Mouse (Mus musculus) splenic B cell, adult 2 months (primary cell): ENCODE data around the gene Ak4.

Source experiments
- DNase-seq: peaks from one replicate; pipeline ENCODE4 v3.0.0-alpha.2; 2011; ENCODE audit warnings: low read depth, low spot score
- H3K27me3 ChIP-seq: 2 replicates; pipeline ENCODE4 v1.6.1; 2012; ENCODE audit warnings: mild to moderate bottlenecking, low read length, moderate library complexity, mixed read lengths; ENCODE audit not compliant: control insufficient read depth, poor library complexity, insufficient read depth, severe bottlenecking
- H3K36me3 ChIP-seq: 2 replicates; pipeline ENCODE4 v1.6.1; 2012; ENCODE audit warnings: mild to moderate bottlenecking, low read length, moderate library complexity, mixed read lengths; ENCODE audit not compliant: control insufficient read depth, poor library complexity, insufficient read depth, severe bottlenecking

Gene Ak4

GRCm38 (mm10) chr4:101401945-101402344 is 17.1 kb upstream of the Ak4 start:
- H3K36me3 ChIP-seq: no peaks in the 10 kb centered on the region
- no peak for DNase-seq
- H3K27me3 ChIP-seq: no peaks in the 10 kb centered on the region; the same call in 1 of the 2 replicates

- no peak for DNase-seq
- H3K36me3 ChIP-seq: no peaks in the 10 kb centered on the region
These were observed 14.2 kb upstream of the Ak4 start for GRCm38 (mm10) chr4:101404863-101405262.

GRCm38 (mm10) chr4:101406411-101407196 is 12.5 kb upstream of the Ak4 start:
- no peak for DNase-seq
- Histone ChIP-seq H3K36me3 (no peaks in the 10 kb centered on the region), H3K27me3 (no peaks in the 10 kb centered on the region; the same call in 1 of the 2 replicates)

More at GRCm38 (mm10) chr4:101404863-101405262, 14.2 kb upstream of the Ak4 start:
- H3K27me3 ChIP-seq: no peaks in the 10 kb centered on the region; the same call in 1 of the 2 replicates

GRCm38 (mm10) chr4:101416966-101417365 is 2.1 kb upstream of the Ak4 start:
- H3K27me3 ChIP-seq: no peaks in the 10 kb centered on the region; the same call in 1 of the 2 replicates
- no peak for DNase-seq
- H3K36me3 ChIP-seq: no peaks in the 10 kb centered on the region

GRCm38 (mm10) chr4:101419911-101420880 is 1.1 kb downstream of the Ak4 start:
- Histone ChIP-seq H3K27me3 (no peaks in the 10 kb centered on the region; the same call in 1 of the 2 replicates), H3K36me3 (no peaks in the 10 kb centered on the region)
- DNase-seq: no peak

- DNase-seq: no peak
- Histone ChIP-seq H3K36me3 (no peaks in the 10 kb centered on the region), H3K27me3 (no peaks in the 10 kb centered on the region; the same call in 1 of the 2 replicates)
These were observed 3.9 kb downstream of the Ak4 start for GRCm38 (mm10) chr4:101422996-101423395.

GRCm38 (mm10) chr4:101423571-101423970 is 4.5 kb downstream of the Ak4 start:
- Histone ChIP-seq H3K27me3 (no peaks in the 10 kb centered on the region; the same call in 1 of the 2 replicates), H3K36me3 (no peaks in the 10 kb centered on the region)
- no peak for DNase-seq

- Histone ChIP-seq H3K36me3 (no peaks in the 10 kb centered on the region), H3K27me3 (no peaks in the 10 kb centered on the region; the same call in 1 of the 2 replicates)
- no peak for DNase-seq
These were observed 5.4 kb downstream of the Ak4 start for GRCm38 (mm10) chr4:101424495-101424894.

GRCm38 (mm10) chr4:101425119-101425518 is 6.0 kb downstream of the Ak4 start:
- no peak for DNase-seq
- Histone ChIP-seq H3K36me3 (no peaks in the 10 kb centered on the region), H3K27me3 (no peaks in the 10 kb centered on the region; the same call in 1 of the 2 replicates)

GRCm38 (mm10) chr4:101425666-101426065 is 6.6 kb downstream of the Ak4 start:
- no peak for DNase-seq
- Histone ChIP-seq H3K36me3 (no peaks in the 10 kb centered on the region), H3K27me3 (no peaks in the 10 kb centered on the region; the same call in 1 of the 2 replicates)

GRCm38 (mm10) chr4:101426566-101426965 is 7.5 kb downstream of the Ak4 start:
- DNase-seq: no peak
- no peaks in the 10 kb centered on the region for H3K36me3 ChIP-seq
- H3K27me3 ChIP-seq: no peaks in the 10 kb centered on the region

- DNase-seq: no peak
- H3K27me3 ChIP-seq: no peaks in the 10 kb centered on the region
- no peaks in the 10 kb centered on the region for H3K36me3 ChIP-seq
These were observed 9.0 kb downstream of the Ak4 start for GRCm38 (mm10) chr4:101427886-101428680.

- no peak for DNase-seq
- Histone ChIP-seq H3K27me3 (no peaks in the 10 kb centered on the region), H3K36me3 (no peaks in the 10 kb centered on the region)
These were observed 10.0 kb downstream of the Ak4 start for GRCm38 (mm10) chr4:101429073-101429472.

GRCm38 (mm10) chr4:101430000-101430399 is 10.9 kb downstream of the Ak4 start:
- Histone ChIP-seq H3K27me3 (no peaks in the 10 kb centered on the region), H3K36me3 (no peaks in the 10 kb centered on the region)
- DNase-seq: no peak
